Mouse (Mus musculus) ES-E14 (cell line): ENCODE data around the gene Slit3. TPM values are rescaled to one million over a fixed set of nuclear protein-coding genes. Genes with fewer than 3 reads are reported as not detected.

Experiments used
- DNase-seq: peaks from one replicate; pipeline ENCODE4 v3.0.0-alpha.2; 2013; ENCODE audit warnings: low read depth, low spot score
- H3K27ac ChIP-seq: 2 replicates; pipeline ENCODE4 v1.5.1; 2012; ENCODE audit warnings: low read depth, mild to moderate bottlenecking, low read length, moderate library complexity, mixed read lengths; ENCODE audit not compliant: poor library complexity, insufficient read depth, severe bottlenecking
- H3K36me3 ChIP-seq: 2 replicates; pipeline ENCODE4 v1.6.1; 2012; ENCODE audit warnings: mild to moderate bottlenecking, low read length, moderate library complexity, mixed read lengths; ENCODE audit not compliant: control insufficient read depth, poor library complexity, insufficient read depth, severe bottlenecking
- H3K4me1 ChIP-seq, 2 experiments: fragments of 150-350 bp in 1 of 2; sonication (generic) in 1 of 2; 2 replicates each; pipeline ENCODE4 v1.6.1; 2012; ENCODE audit warnings: low read length in 2 of 2, mild to moderate bottlenecking in 1 of 2, mixed read lengths in 1 of 2; ENCODE audit not compliant: control insufficient read depth in 2 of 2, insufficient read depth in 2 of 2, poor library complexity in 1 of 2
- H3K4me3 ChIP-seq, 2 experiments: fragments of 150-350 bp in 1 of 2; sonication (generic) in 1 of 2; 2 replicates each; pipeline ENCODE4 v1.5.1; 2012; ENCODE audit warnings: low read length in 2 of 2, low read depth in 1 of 2, mild to moderate bottlenecking in 1 of 2, mixed read lengths in 1 of 2; ENCODE audit not compliant: insufficient read depth in 1 of 2, poor library complexity in 1 of 2, severe bottlenecking in 1 of 2
- H3K9ac ChIP-seq: 2 replicates; pipeline ENCODE4 v1.6.1; 2012; ENCODE audit warnings: low read depth, mild to moderate bottlenecking, low read length, mixed read lengths; ENCODE audit not compliant: poor library complexity, insufficient read depth, severe bottlenecking
- H3K9me3 ChIP-seq: fragments of 150-350 bp; sonication (generic); 2 replicates; pipeline ENCODE4 v1.6.1; 2012; ENCODE audit warnings: low read depth, mild to moderate bottlenecking, low read length; ENCODE audit not compliant: control insufficient read depth, insufficient read depth
- CHD2 ChIP-seq: IDR thresholded peaks from 2 replicates; pipeline ENCODE4 v1.6.1; 2014; ENCODE audit warnings: mild to moderate bottlenecking, low read depth, low read length, inconsistent platforms
- HCFC1 ChIP-seq: IDR thresholded peaks from 2 replicates; pipeline ENCODE4 v1.6.1; 2012; ENCODE audit warnings: low read length, inconsistent platforms, borderline replicate concordance; ENCODE audit not compliant: insufficient read depth
- MAFK ChIP-seq: IDR thresholded peaks from 2 replicates; pipeline ENCODE4 v1.6.1; 2014; ENCODE audit warnings: mild to moderate bottlenecking, low read depth, low read length, inconsistent platforms; ENCODE audit not compliant: insufficient read depth
- ZC3H11A ChIP-seq: IDR thresholded peaks from 2 replicates; pipeline ENCODE4 v1.6.1; 2012; ENCODE audit warnings: low read depth, mild to moderate bottlenecking, inconsistent platforms, low read length, borderline replicate concordance
- ZNF384 ChIP-seq: IDR thresholded peaks from 2 replicates; pipeline ENCODE4 v1.6.1; 2012; ENCODE audit warnings: low read depth, low read length, inconsistent platforms
- in situ Hi-C, 2 experiments: fragments of 600-800 bp; cut with MboI; formaldehyde crosslinking; loops; one replicate each; pipeline ENCODE4 v1.15.1; 2025; ENCODE audit warnings: low sequenced_read_pairs in 2 of 2, inconsistent platforms in 1 of 2; ENCODE audit not compliant: unreplicated experiment in 2 of 2
- total RNA-seq: library from RNA; depleted of rRNA; stranded (reverse); fragments of 300-350 nt; gene quantifications from 2 replicates; pipeline ENCODE4 v1.2.3, GENCODE M21; 2012

The Slit3 gene
- total RNA-seq, 1 experiment = 3.7 TPM

- TF ChIP-seq MAFK = no peak
- TF ChIP-seq ZNF384 = no peak
- no peak for TF ChIP-seq CHD2
- TF ChIP-seq HCFC1 = no peak
- TF ChIP-seq ZC3H11A = no peak
- no peak overlapping the region for H3K27ac ChIP-seq
- H3K36me3 ChIP-seq = no peaks in the 10 kb centered on the region
- in situ Hi-C loops = no loop called here
- H3K4me1 ChIP-seq = peaks cover 2 to 5% of the 10 kb centered on the region in 2 experiments; a peak in 2 of 4 replicates
- H3K9ac ChIP-seq = no peak overlapping the region
- no peak overlapping the region for H3K4me3 ChIP-seq
- DNase-seq = no peak
- H3K9me3 ChIP-seq = no peaks in the 10 kb centered on the region
Observed at GRCm38 (mm10) chr11:35566686-35567085, 445.7 kb downstream of the Slit3 start.

- in situ Hi-C loops = no loop called here
- no peak overlapping the region for H3K4me3 ChIP-seq
- H3K36me3 ChIP-seq = no peaks in the 10 kb centered on the region
- no peak overlapping the region for H3K27ac ChIP-seq
- DNase-seq = no peak
- no peak overlapping the region for H3K9ac ChIP-seq
- H3K4me1 ChIP-seq = no peaks in the 10 kb centered on the region
- H3K9me3 ChIP-seq = no peaks in the 10 kb centered on the region
- TF ChIP-seq MAFK (no peak), CHD2 (no peak), ZC3H11A (no peak), ZNF384 (no peak), HCFC1 (no peak)
Observed at GRCm38 (mm10) chr11:35569126-35569916, 448.3 kb downstream of the Slit3 start.

- no peak overlapping the region for H3K4me3 ChIP-seq
- H3K36me3 ChIP-seq = no peaks in the 10 kb centered on the region
- H3K4me1 ChIP-seq = no peaks in the 10 kb centered on the region
- DNase-seq = no peak
- H3K27ac ChIP-seq = no peak overlapping the region
- no peaks in the 10 kb centered on the region for H3K9me3 ChIP-seq
- in situ Hi-C loops = no loop called here
- TF ChIP-seq HCFC1 = no peak
- no peak for TF ChIP-seq ZC3H11A
- no peak for TF ChIP-seq CHD2
- TF ChIP-seq MAFK = no peak
- no peak for TF ChIP-seq ZNF384
- H3K9ac ChIP-seq = no peak overlapping the region
Observed at GRCm38 (mm10) chr11:35569957-35570356, 448.9 kb downstream of the Slit3 start.

GRCm38 (mm10) chr11:35571910-35572309 is 450.9 kb downstream of the Slit3 start:
- Histone ChIP-seq H3K4me1 (no peaks in the 10 kb centered on the region), H3K9me3 (no peaks in the 10 kb centered on the region), H3K4me3 (no peak overlapping the region), H3K27ac (no peak overlapping the region), H3K36me3 (no peaks in the 10 kb centered on the region), H3K9ac (no peak overlapping the region)
- TF ChIP-seq ZC3H11A (no peak), CHD2 (no peak)
- in situ Hi-C loops = no loop called here
- no peak for DNase-seq

DNA sequence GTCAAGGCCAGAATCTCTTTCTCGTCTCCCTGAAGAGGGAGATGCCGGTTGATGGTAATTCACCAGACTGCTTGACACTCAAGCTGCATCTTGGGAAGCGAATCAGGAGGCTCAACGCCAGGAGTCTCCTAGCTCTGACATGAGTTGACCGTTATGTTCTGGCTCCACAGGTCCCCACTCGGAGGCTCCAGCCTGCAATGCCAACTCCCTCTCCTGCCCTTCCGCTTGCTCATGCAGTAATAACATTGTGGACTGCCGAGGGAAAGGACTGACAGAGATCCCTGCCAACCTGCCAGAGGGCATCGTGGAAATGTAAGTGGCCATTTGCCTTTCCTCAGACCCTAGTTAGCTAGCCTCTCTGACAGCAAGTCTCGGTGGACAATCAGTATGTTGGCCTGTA is 457.8 kb downstream of the Slit3 start:
- TF ChIP-seq MAFK (no peak), ZC3H11A (no peak), ZNF384 (no peak), HCFC1 (no peak), CHD2 (no peak)
- Histone ChIP-seq H3K4me1 (no peaks in the 10 kb centered on the region), H3K9ac (no peak overlapping the region), H3K9me3 (no peaks in the 10 kb centered on the region), H3K4me3 (no peak overlapping the region), H3K36me3 (no peaks in the 10 kb centered on the region), H3K27ac (no peak overlapping the region)
- no peak for DNase-seq
- in situ Hi-C loops = no loop called here
